Mouse (Mus musculus) limb, embryonic 13.5 days (tissue): ENCODE results near the gene Zdhhc20. TPM values are rescaled to one million over a fixed set of nuclear protein-coding genes. Genes with fewer than 3 reads are reported as not detected.
"Not testable (repeated sequence)": the region's sequence is repeated elsewhere in the genome, so short reads cannot be mapped to it uniquely, and the experiment has no call there.

Source experiments
- ATAC-seq: fragments of 200-750 bp; cut with Nextera tagmentation; 2 replicates; pipeline ENCODE4 v1.8.0; 2017; ENCODE audit warnings: low read depth, moderate number of reproducible peaks, moderate TSS enrichment; ENCODE audit not compliant: low FRiP score
- H3K27ac ChIP-seq: fragments of 300-500 bp; sonication (generic); 2 replicates; pipeline ENCODE4 v1.5.1; 2015; ENCODE audit warnings: inconsistent platforms, mild to moderate bottlenecking, moderate library complexity
- H3K27me3 ChIP-seq: fragments of 300-500 bp; sonication (generic); 2 replicates; pipeline ENCODE4 v1.6.1; 2015; ENCODE audit warnings: mild to moderate bottlenecking, inconsistent platforms
- H3K36me3 ChIP-seq: fragments of 300-500 bp; sonication (generic); 2 replicates; pipeline ENCODE4 v1.6.1; 2015; ENCODE audit warnings: inconsistent platforms, mild to moderate bottlenecking, moderate library complexity
- H3K4me1 ChIP-seq: fragments of 300-500 bp; sonication (generic); 2 replicates; pipeline ENCODE4 v1.6.1; 2015; ENCODE audit warnings: inconsistent platforms
- H3K4me2 ChIP-seq: fragments of 300-500 bp; sonication (generic); replicated peaks from 2 replicates; pipeline ENCODE4 v1.6.1; 2015; ENCODE audit warnings: inconsistent platforms, mild to moderate bottlenecking, moderate library complexity
- H3K4me3 ChIP-seq: fragments of 300-500 bp; sonication (generic); 2 replicates; pipeline ENCODE4 v1.5.1; 2015; ENCODE audit warnings: moderate library complexity, mild to moderate bottlenecking, inconsistent platforms
- H3K9ac ChIP-seq: fragments of 300-500 bp; sonication (generic); 2 replicates; pipeline ENCODE4 v1.6.1; 2015; ENCODE audit warnings: mild to moderate bottlenecking, inconsistent platforms
- H3K9me3 ChIP-seq: fragments of 300-500 bp; sonication (generic); 2 replicates; pipeline ENCODE4 v1.6.1; 2016; ENCODE audit warnings: inconsistent platforms
- WGBS: fragments of 180-500 bp; shearing (Covaris S2); methylation state at CpG from one replicate; pipeline ENCODE4 v1.1.7; 2015; 5-methylcytosine and 5-hydroxymethylcytosine counted together
- polyA plus RNA-seq: library from polyadenylated mRNA; unstranded; fragments of >200 nt; fragmentation: Nextera tagmentation; extraction: Ambion mirVana; gene quantifications from 2 replicates; pipeline ENCODE4 v1.2.1, GENCODE M21; 2015

The Zdhhc20 gene
- polyA plus RNA-seq, 1 experiment from 2014 or later = 81.8 TPM

GRCm38 (mm10) chr14:57911316-57911715 is 21.2 kb upstream of the Zdhhc20 start:
- Histone ChIP-seq H3K4me2 (no peak overlapping the region), H3K4me3 (no peak overlapping the region), H3K27ac (no peak overlapping the region), H3K36me3 (peaks cover 15% of the 10 kb centered on the region), H3K9me3 (no peaks in the 10 kb centered on the region), H3K9ac (no peak overlapping the region), H3K27me3 (no peaks in the 10 kb centered on the region), H3K4me1 (no peaks in the 10 kb centered on the region)
- ATAC-seq = no peak
- 77% methylated on average over 4 of the region's 4 CpGs for WGBS

DNA sequence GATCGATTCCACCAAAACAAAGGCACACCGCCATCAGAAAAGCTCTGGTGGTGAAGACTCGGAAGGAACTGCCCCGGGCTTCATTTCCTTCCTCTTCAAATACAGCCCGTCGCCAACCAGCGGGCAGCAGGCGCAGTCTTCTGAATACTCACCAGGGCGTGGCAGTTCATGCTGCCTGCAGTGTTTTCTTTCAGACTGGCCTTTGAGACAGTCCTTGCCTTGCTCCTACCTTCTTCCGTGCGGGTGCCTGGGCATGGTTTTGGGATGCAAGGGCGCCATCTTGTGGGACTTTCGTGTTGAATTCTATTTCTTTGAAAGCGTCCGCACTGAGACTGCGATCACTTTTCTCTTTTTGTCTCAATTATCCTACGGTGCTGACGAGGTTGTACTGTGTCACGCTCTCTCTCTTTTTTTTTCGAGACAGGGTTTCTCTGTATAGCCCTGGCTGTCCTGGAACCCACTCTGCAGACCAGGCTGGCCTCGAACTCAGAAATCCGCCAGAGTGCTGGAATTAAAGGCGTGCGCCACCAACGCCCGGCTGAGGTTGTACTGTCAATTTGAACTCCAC is 20.5 kb upstream of the Zdhhc20 start:
- Histone ChIP-seq H3K36me3 (peaks cover 8% of the 10 kb centered on the region), H3K27ac (no peak overlapping the region), H3K4me1 (no peaks in the 10 kb centered on the region), H3K9ac (peak overlapping the region; percentile 61), H3K4me3 (peak overlapping the region; percentile 35), H3K4me2 (peak overlapping the region; percentile 63), H3K9me3 (no peaks in the 10 kb centered on the region), H3K27me3 (no peaks in the 10 kb centered on the region)
- WGBS = 23% methylated on average over 26 of the region's 26 CpGs
- peak; percentile 86 for ATAC-seq

GRCm38 (mm10) chr14:57909297-57909696 is 19.2 kb upstream of the Zdhhc20 start:
- ATAC-seq = no peak
- no peaks in the 10 kb centered on the region for H3K36me3 ChIP-seq
- no peak overlapping the region for H3K4me2 ChIP-seq
- H3K9ac ChIP-seq = no peak overlapping the region
- H3K9me3 ChIP-seq = no peaks in the 10 kb centered on the region
- no peaks in the 10 kb centered on the region for H3K4me1 ChIP-seq
- no peak overlapping the region for H3K27ac ChIP-seq
- no peaks in the 10 kb centered on the region for H3K27me3 ChIP-seq
- no peak overlapping the region for H3K4me3 ChIP-seq
- whole genome bisulfite sequencing = 81% methylated on average over 5 of the region's 5 CpGs

- Histone ChIP-seq H3K9me3 (no peaks in the 10 kb centered on the region), H3K4me2 (no peak overlapping the region), H3K27me3 (no peaks in the 10 kb centered on the region), H3K4me1 (no peaks in the 10 kb centered on the region), H3K9ac (no peak overlapping the region), H3K36me3 (no peaks in the 10 kb centered on the region), H3K4me3 (no peak overlapping the region), H3K27ac (no peak overlapping the region)
- 65% methylated on average over 2 of the region's 2 CpGs for WGBS
- ATAC-seq = no peak
These were observed 18.4 kb upstream of the Zdhhc20 start for GRCm38 (mm10) chr14:57908431-57908830.

GRCm38 (mm10) chr14:57901998-57902397 is 11.9 kb upstream of the Zdhhc20 start:
- no peak for ATAC-seq
- Histone ChIP-seq H3K27ac (no peak overlapping the region), H3K4me2 (no peak overlapping the region), H3K27me3 (no peaks in the 10 kb centered on the region), H3K9ac (no peak overlapping the region), H3K4me3 (no peak overlapping the region), H3K9me3 (no peaks in the 10 kb centered on the region), H3K4me1 (no peaks in the 10 kb centered on the region), H3K36me3 (no peaks in the 10 kb centered on the region)
- WGBS = 66% methylated on average over 1 of the region's 1 CpGs

GRCm38 (mm10) chr14:57896882-57897281 is 6.8 kb upstream of the Zdhhc20 start:
- Histone ChIP-seq H3K9me3 (no peaks in the 10 kb centered on the region), H3K36me3 (no peaks in the 10 kb centered on the region), H3K4me3 (no peak overlapping the region), H3K4me1 (no peaks in the 10 kb centered on the region), H3K9ac (no peak overlapping the region), H3K27ac (no peak overlapping the region), H3K4me2 (no peak overlapping the region), H3K27me3 (no peaks in the 10 kb centered on the region)
- no peak for ATAC-seq
- WGBS = 94% methylated on average over 12 of the region's 12 CpGs

GRCm38 (mm10) chr14:57896088-57896871 is 6.2 kb upstream of the Zdhhc20 start:
- not testable (repeated sequence) for H3K4me2 ChIP-seq, H3K9ac ChIP-seq, H3K27me3 ChIP-seq, H3K4me1 ChIP-seq, ATAC-seq, H3K9me3 ChIP-seq, H3K27ac ChIP-seq, H3K36me3 ChIP-seq, H3K4me3 ChIP-seq
- WGBS = 68% methylated on average over 8 of the region's 8 CpGs

DNA sequence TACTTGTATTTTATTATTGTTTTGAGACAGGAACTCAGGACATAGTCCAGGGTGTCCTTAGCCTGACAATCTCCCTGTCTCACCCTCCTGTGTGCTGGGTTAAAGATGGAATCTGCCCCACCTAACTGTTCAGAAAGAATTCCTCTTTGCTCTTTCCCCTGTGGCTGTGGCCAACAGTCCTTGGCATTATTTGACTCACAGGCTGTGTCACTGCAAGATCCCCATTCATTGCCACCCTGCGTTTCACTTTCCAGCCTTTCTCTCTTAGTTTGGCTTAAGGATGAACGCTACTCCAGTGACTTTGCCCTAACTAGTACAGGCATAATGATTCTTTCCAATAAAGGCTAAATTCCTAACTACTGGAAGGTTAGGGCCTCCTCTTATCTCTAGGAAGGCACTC is 4.3 kb upstream of the Zdhhc20 start:
- ATAC-seq = no peak
- Histone ChIP-seq H3K4me1 (no peaks in the 10 kb centered on the region), H3K36me3 (no peaks in the 10 kb centered on the region), H3K4me2 (no peak overlapping the region), H3K4me3 (no peak overlapping the region), H3K9me3 (no peaks in the 10 kb centered on the region), H3K9ac (no peak overlapping the region), H3K27ac (no peak overlapping the region), H3K27me3 (no peaks in the 10 kb centered on the region)
- WGBS = 88% methylated on average over 2 of the region's 2 CpGs

GRCm38 (mm10) chr14:57892961-57893360 is 2.9 kb upstream of the Zdhhc20 start:
- ATAC-seq = no peak
- Histone ChIP-seq H3K9me3 (no peaks in the 10 kb centered on the region), H3K27me3 (no peaks in the 10 kb centered on the region), H3K9ac (no peak overlapping the region), H3K4me3 (no peak overlapping the region), H3K36me3 (no peaks in the 10 kb centered on the region), H3K4me2 (no peak overlapping the region), H3K27ac (no peak overlapping the region), H3K4me1 (peaks cover 9% of the 10 kb centered on the region)
- WGBS = 100% methylated on average over 1 of the region's 1 CpGs

GRCm38 (mm10) chr14:57889541-57890010 is 500 bp downstream of the Zdhhc20 start:
- Histone ChIP-seq H3K4me3 (peak overlapping the region; percentile 93), H3K27ac (peak overlapping the region; percentile 83), H3K9ac (peak overlapping the region; percentile 95), H3K4me2 (peak overlapping the region; percentile 74), H3K27me3 (no peaks in the 10 kb centered on the region), H3K36me3 (peaks cover 8% of the 10 kb centered on the region; the same call in 1 of the 2 replicates), H3K9me3 (no peaks in the 10 kb centered on the region), H3K4me1 (peaks cover 16% of the 10 kb centered on the region)
- under 1% methylated on average over 37 of the region's 37 CpGs for WGBS
- ATAC-seq = no peak

DNA sequence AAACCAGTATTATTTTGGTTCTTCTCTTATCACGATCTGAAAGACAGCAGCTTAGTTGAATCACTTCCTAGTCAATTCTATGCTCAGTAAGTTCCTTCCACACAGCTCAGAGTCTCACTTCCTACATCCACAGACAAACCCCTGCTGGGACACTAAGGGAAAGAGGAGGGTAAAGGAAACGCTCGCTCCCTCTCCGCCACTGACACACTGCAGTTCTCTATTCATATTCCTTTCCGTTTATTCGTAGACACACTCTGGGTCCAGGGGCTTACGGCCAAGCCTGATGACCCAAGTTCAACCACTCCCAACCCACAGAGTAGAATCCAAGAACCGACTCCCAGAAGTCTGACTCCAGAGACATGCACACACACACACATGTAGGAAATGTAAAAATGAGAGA is 2.9 kb downstream of the Zdhhc20 start:
- 87% methylated on average over 8 of the region's 8 CpGs for WGBS
- peak overlapping the region; percentile 14; the same call in 1 of the 2 replicates for H3K4me2 ChIP-seq

GRCm38 (mm10) chr14:57886032-57886431 is 4.0 kb downstream of the Zdhhc20 start:
- WGBS = 90% methylated on average over 2 of the region's 2 CpGs
- no peaks in the 10 kb centered on the region for H3K9me3 ChIP-seq
- H3K27me3 ChIP-seq = no peaks in the 10 kb centered on the region
- no peak overlapping the region for H3K9ac ChIP-seq
- no peak overlapping the region for H3K27ac ChIP-seq
- H3K36me3 ChIP-seq = peaks cover 8% of the 10 kb centered on the region; the same call in 1 of the 2 replicates
- ATAC-seq = no peak
- H3K4me3 ChIP-seq = no peak overlapping the region
- H3K4me1 ChIP-seq = peaks cover 25% of the 10 kb centered on the region
- no peak overlapping the region for H3K4me2 ChIP-seq

More for the DNA sequence above, 2.9 kb downstream of the Zdhhc20 start:
- no peak for ATAC-seq
- H3K27me3 ChIP-seq = no peaks in the 10 kb centered on the region
- H3K36me3 ChIP-seq = peaks cover 8% of the 10 kb centered on the region; the same call in 1 of the 2 replicates
- H3K27ac ChIP-seq = no peak overlapping the region; the same call in 1 of the 2 replicates
- H3K4me3 ChIP-seq = no peak overlapping the region
- no peaks in the 10 kb centered on the region for H3K9me3 ChIP-seq
- no peak overlapping the region for H3K9ac ChIP-seq
- H3K4me1 ChIP-seq = peaks cover 19% of the 10 kb centered on the region
